Comparison of ENCODE assay signal across 21 mouse cellular contexts in genomic region chr7:132665664-132666382, GRCm38 (mm10). TPM values are rescaled to one million over a fixed set of nuclear protein-coding genes. Genes with fewer than 3 reads are reported as not detected.
A peak's percentile ranks its signal among the peaks of the same experiment; 100 is the strongest.
DNase-seq lines count a peak whose midpoint lies in the region; ATAC-seq lines count a peak whose summit lies in the region.
"Had no signal": no experiment of that assay in that cellular context is flagged by ENCODE, and none has a peak within 500 bp of the region (broad histone marks: within the 10 kb centered on the region; RNA-seq: fewer than 3 reads in every experiment).

No protein-coding gene starts in this region.

- H3K9me3 ChIP-seq in midbrain, embryonic 12.5 days, result no peaks in the 10 kb centered on the region
- no peaks in the 10 kb centered on the region for H3K9me3 ChIP-seq in midbrain, embryonic 16.5 days (replicated peaks; ENCODE audit: control insufficient read depth, low read length, poor library complexity, severe bottlenecking)
- H3K9me3 ChIP-seq in midbrain, embryonic 13.5 days, result no peaks in the 10 kb centered on the region
- H3K9me3 ChIP-seq: limb, embryonic 12.5 days; neural tube, embryonic 12.5 days had no signal

- no peaks in the 10 kb centered on the region for H3K36me3 ChIP-seq in midbrain, embryonic 12.5 days
- H3K36me3 ChIP-seq in midbrain, embryonic 16.5 days (ENCODE audit: control insufficient read depth, insufficient read depth, low read length), result no peaks in the 10 kb centered on the region
- no peaks in the 10 kb centered on the region for H3K36me3 ChIP-seq in midbrain, embryonic 13.5 days
- H3K36me3 ChIP-seq: limb, embryonic 12.5 days; neural tube, embryonic 12.5 days had no signal

- H3K9ac ChIP-seq in midbrain, embryonic 12.5 days (replicated peaks), result no peak overlapping the region
- H3K9ac ChIP-seq in midbrain, embryonic 16.5 days (ENCODE audit: low read depth, low read length), result no peak overlapping the region
- H3K9ac ChIP-seq in midbrain, embryonic 13.5 days (replicated peaks), result no peak overlapping the region; the same call in 1 of the 2 replicates
- H3K9ac ChIP-seq: hindbrain, embryonic 14.5 days; limb, embryonic 12.5 days; neural tube, embryonic 12.5 days had no signal

- no peak overlapping the region for H3K4me3 ChIP-seq in midbrain, embryonic 12.5 days
- H3K4me3 ChIP-seq in midbrain, embryonic 16.5 days (ENCODE audit: low read depth, low read length), result no peak overlapping the region
- H3K4me3 ChIP-seq in midbrain, embryonic 13.5 days (replicated peaks), result no peak overlapping the region
- H3K4me3 ChIP-seq: limb, embryonic 12.5 days; neural tube, embryonic 12.5 days had no signal

- H3K4me2 ChIP-seq in midbrain, embryonic 12.5 days (replicated peaks), result no peak overlapping the region
- no peak overlapping the region for H3K4me2 ChIP-seq in midbrain, embryonic 16.5 days (ENCODE audit: low read length)
- H3K4me2 ChIP-seq in midbrain, embryonic 13.5 days (replicated peaks), result no peak overlapping the region
- H3K4me2 ChIP-seq: hindbrain, embryonic 14.5 days; limb, embryonic 12.5 days; liver, embryonic 11.5 days; neural tube, embryonic 12.5 days had no signal

- H3K27ac ChIP-seq in midbrain, embryonic 12.5 days (replicated peaks), result 0 out of 2 replicates have a peak overlapping the region, but pooled peaks have one; percentile 12
- H3K27ac ChIP-seq in midbrain, embryonic 16.5 days (ENCODE audit: low read length), result no peak overlapping the region
- 0 out of 2 replicates have a peak overlapping the region, but pooled peaks have one; percentile 15 for H3K27ac ChIP-seq in midbrain, embryonic 13.5 days
- H3K27ac ChIP-seq: hindbrain, embryonic 14.5 days; kidney, postnatal 0 days; limb, embryonic 12.5 days; neural tube, embryonic 12.5 days had no signal

- WGBS in midbrain, embryonic 12.5 days, result 33% methylated on average over 7 of the region's 8 CpGs
- 34% methylated on average over 7 of the region's 8 CpGs for WGBS in midbrain, embryonic 16.5 days
- 26% methylated on average over 8 of the region's 8 CpGs for WGBS in midbrain, embryonic 13.5 days

- ATAC-seq in midbrain, embryonic 12.5 days (ENCODE audit: low FRiP score, low read depth), result peak; percentile 54
- no peak for ATAC-seq in midbrain, embryonic 16.5 days
- ATAC-seq in midbrain, embryonic 13.5 days, result peak; percentile 66
- ATAC-seq: activated CD4-positive, CD25-positive, alpha-beta regulatory T cell, adult 4 months had no signal

- H3K27me3 ChIP-seq in midbrain, embryonic 12.5 days, result peaks cover 22% of the 10 kb centered on the region
- no peaks in the 10 kb centered on the region for H3K27me3 ChIP-seq in midbrain, embryonic 16.5 days (ENCODE audit: control insufficient read depth, insufficient read depth, low read depth, low read length)
- 0 out of 2 replicates have a peak, but pooled peaks cover 2% of the 10 kb centered on the region for H3K27me3 ChIP-seq in midbrain, embryonic 13.5 days
- H3K27me3 ChIP-seq: limb, embryonic 12.5 days; neural tube, embryonic 12.5 days had no signal

- DNase-seq in embryo, embryonic 10.5 days (ENCODE audit: low spot score), result peak; percentile 7
- DNase-seq in embryo, embryonic 10 days (ENCODE audit: low spot score), result no peak
- DNase-seq in natural killer cell, adult 2 months (ENCODE audit: low spot score in 2 of 2), result no peak
- DNase-seq in kidney, postnatal 10 days, result no peak
- no peak for DNase-seq in gastrocnemius, postnatal 25 days
- DNase-seq: adrenal gland, adult 8-10 months; cerebellum, adult 2 months; cerebellum, postnatal 25 days; kidney, adult 2 months; lung, adult 18-20 months; lung, postnatal 10 days; right cerebral cortex, postnatal 14 days had no signal

- peaks cover 24% of the 10 kb centered on the region for H3K4me1 ChIP-seq in midbrain, embryonic 12.5 days
- no peaks in the 10 kb centered on the region for H3K4me1 ChIP-seq in midbrain, embryonic 16.5 days (ENCODE audit: control insufficient read depth, insufficient read depth, low read length)
- peaks cover 14% of the 10 kb centered on the region for H3K4me1 ChIP-seq in midbrain, embryonic 13.5 days (replicated peaks)

RNA-seq across cellular contexts. Expression of gene Lhpp, which starts 55.4 kb away (rescaled TPM):
- polyA plus RNA-seq in midbrain, embryonic 12.5 days (2016; fragmentation: Nextera tagmentation; extraction: Ambion mirVana), result 16.1 and 17.5 TPM in 2 replicates
- polyA plus RNA-seq in midbrain, embryonic 16.5 days (2015; fragmentation: Nextera tagmentation; extraction: Ambion mirVana), result 39.3 and 51.3 TPM in 2 replicates
- 21.0 and 21.2 TPM in 2 replicates for polyA plus RNA-seq in midbrain, embryonic 13.5 days (2015; fragmentation: Nextera tagmentation; extraction: Ambion mirVana)
- 10 to 100 TPM; 12.5 to 13.2 TPM for total RNA-seq in gastrocnemius, postnatal 25 days (2021)
